Mouse (Mus musculus) A20 (cell line): ENCODE data around the gene Nkx1-1.
A peak's percentile ranks its signal among the peaks of the same experiment; 100 is the strongest.

Source experiments
- DNase-seq: peaks from one replicate; pipeline ENCODE4 v3.0.0-alpha.2; 2011; ENCODE audit warnings: low read depth, low spot score

Gene Nkx1-1

DNA sequence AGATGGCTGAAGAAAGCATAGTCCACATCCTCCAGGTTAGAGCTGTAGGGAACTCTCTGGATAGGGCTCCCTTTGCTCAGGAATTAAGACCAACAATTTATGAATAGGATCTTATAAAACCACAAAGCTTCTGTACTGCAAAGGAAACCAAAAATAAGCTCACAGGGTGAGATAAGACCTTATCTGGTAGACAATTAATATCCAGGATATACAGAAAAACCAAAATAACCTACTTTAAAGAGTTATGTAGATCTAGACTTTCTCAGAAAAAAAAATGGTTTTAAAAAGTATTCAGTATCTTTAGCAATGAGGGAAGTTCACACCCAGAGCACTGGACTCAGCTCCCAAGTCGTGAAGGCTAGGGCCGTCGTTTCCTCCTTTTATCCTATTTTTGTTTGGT is 13.5 kb downstream of the Nkx1-1 start:
- DNase-seq = no peak

DNA sequence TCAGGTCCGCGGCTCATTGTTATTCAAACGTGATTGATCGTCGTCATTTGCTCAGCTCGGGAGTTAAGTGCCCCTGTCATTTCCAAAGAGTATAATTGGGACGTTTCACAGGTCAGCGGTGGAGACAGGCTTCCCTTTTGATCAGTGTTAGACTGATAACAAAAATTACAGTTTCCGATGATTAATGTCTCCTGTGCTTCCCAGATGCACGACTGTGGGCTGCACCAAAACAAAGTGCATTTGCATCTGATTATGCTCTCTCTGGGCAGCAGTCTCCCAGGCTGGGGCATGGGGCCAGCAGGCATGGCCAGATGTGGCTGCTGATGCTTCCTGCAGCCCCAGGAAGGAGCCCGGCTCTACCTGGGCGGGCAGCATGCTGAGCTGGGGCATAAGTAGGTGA is 33.0 kb downstream of the Nkx1-1 start:
- DNase-seq = no peak

DNA sequence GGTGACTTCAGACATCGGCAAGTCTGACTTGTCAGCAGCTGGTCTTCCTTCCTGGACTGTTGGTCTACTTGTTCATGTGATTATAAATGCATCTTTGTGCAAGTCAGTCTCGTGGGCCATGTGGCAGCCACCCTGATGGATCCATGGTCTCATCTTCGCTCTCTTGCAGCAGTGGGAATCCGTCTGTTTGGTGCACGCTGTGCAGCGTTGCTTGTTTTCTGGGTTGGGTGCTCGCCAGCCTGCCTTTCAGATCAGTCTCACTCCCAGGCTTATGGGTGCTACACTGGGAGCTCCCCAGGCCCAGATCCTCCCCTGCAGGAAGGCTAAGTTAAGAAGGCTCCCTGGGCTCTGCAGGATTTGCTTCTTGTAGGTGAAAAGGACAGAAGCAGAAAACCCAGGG is 36.9 kb downstream of the Nkx1-1 start:
- DNase-seq = no peak

DNA sequence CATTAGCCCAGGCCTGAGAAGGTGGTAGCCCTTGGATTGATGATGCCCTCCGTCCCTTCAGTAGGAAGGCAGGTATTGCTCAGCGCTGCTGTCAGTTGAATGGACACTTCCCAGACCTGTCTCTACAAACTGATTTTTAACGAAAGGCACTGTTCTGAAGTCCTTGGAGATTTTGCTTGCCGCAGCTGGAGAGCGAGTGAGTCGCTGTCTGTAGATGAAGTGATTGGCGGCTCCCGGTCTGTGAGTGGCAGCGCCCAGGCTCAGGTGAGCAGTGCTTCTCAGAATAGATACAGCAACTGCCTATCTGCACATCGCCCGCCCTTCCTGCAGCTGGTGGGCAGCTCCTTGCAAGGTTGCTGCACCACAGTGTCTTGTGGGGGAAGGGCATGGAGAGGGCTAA is 38.1 kb downstream of the Nkx1-1 start:
- DNase-seq = no peak

DNA sequence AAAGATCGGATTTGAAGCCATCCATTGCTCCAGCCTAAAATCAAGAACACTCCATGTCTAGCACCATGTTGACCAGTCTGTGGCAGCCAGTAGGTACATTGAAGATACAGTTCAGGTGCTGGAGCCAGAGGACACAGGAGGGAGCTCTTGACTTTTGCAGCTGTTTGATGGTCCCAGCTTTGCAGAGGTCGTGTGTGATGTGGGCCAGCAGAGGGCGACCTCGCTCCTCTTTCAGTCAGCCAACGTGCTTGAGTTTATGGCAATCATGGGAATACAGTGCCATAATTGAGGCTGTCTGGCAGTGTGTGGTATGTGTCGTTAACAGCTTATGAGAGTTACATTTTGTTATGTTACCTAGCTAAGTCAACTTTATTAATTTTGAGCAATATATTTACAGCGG is 40.0 kb downstream of the Nkx1-1 start:
- DNase-seq = peak; percentile 78

DNA sequence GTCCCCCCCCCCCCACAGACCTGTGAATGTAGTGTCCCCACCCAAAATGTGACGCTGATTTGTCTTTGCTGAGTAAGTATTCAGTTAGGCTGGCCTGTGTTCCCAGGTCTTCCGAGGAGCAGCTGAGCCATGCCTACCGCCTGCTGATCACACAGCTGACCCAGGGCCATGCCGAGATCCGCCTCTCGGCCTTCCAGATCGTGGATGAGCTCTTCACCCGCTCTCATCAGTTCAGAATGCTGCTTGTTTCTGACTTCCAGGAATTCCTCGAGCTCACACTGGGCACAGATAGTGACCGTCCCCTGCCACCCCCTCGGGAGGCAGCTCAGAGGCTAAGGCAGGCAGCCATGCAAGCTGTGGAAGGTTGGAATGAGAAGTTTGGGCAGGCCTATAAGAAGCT is 46.2 kb downstream of the Nkx1-1 start:
- no peak for DNase-seq
